Mouse (Mus musculus) 416B (cell line): ENCODE results near the gene Hdgf.

Experiments
- DNase-seq: peaks from one replicate; pipeline ENCODE4 v3.0.0; 2011; ENCODE audit warnings: low read depth

Hdgf gene

DNA sequence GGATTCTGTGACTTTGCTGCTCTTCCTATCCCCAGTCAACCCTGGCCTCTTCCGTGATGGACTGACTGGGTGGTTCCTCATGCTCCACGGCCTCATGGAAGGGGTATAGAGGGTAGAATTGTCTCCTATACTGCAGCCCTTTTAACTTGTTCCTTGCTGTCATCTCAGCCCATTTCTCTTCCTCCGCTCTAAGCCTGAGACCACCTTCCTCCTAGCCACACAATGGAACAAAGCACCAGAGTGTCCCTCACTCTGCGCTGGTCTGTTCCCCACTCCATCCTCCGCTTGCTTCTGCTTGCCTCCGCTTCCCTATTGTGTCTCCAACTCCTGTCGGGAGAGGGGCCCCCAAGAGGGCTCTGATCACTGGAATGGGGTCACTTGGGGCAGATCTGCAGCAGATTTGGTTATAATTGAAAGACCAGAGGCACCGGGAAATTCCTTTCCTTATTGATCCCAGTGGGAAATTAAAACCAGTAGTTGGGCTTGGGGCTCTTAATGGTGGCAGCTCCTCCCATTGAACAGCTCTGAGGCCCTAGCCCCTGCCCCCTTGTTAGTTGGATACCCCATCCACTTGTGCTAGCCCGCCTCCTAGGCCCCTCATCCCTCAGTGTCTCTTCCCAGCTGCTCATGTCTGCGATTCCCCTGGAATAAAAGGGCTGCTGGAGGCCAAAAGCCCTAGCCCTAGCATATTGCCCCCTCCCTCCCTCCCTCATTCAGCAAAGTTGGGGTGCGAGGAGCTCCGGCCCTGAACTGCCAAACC lies 39.8 kb downstream of the Hdgf start:
- DNase-seq, result no peak

DNA sequence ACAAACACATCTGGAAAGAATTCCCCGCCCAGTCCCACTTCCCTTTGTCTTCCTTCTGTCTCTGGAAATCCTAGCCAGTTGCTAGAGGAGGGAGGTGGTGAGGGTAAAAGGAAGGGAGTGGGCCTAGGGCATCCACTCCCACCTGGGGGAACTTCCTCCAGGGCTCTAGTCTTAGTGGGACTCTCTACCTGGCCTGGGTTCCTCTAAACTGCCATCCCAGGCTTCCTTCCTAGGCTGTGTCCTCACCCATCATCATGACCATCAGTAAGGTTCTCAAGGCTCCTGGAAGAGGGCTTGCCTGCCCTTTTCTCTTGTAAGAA lies 40.4 kb downstream of the Hdgf start:
- no peak for DNase-seq

DNA sequence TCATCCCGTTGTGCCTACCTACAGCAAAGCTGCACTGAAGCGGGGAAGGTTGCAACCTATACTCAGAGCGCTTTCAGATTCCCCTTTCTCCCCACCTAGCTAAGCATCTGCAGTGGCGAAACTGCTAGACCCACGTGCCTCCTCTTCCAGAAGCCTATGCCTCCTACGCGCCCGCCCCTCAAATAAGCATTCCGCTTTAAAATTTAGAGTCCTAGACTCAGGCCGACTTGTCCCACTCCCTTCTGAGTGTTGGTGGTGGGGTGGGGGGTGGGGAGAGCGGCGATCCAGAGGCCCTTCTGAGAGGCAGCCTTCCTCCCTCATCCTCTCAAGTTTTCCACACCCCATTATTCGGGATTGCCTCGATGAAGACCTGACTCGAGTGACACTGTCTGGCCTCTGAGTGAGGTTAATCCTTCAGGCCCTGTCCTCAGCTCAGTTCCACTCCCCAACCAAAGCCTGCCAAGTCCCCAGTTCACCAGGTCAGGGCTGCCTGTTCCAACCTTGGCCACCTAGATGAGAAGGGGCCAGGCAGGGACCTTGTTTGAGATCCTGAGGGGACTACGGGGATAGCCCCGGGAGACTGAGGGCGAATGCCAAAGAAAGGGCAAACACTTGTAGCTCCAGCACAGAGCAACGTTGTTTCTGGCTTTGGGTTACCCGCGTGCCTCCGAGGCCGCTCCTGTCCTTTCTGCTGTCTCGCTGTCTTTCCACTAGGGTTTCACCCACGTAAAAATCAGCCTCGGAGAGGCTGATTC lies 41.1 kb downstream of the Hdgf start:
- DNase-seq, result no peak

DNA sequence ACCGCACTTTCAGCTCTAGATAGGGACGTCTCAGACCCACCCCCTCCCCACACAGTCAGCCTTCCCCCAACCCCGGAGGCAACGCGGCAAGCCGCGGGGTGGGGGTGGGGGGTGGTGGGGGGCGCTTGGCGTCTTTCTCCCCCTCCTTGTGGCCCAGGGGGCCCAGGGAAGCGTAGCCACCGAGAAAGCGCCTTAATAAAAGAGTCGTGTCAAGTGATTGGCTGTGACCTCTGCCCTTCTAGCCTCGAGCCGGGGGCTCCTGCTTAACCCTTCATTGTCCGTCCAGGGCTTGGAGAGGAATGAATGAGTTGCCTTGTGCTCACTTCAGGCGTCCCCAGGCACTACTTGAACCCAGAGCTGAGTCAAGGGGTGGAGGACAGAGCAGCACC lies 41.7 kb downstream of the Hdgf start:
- DNase-seq, result no peak

DNA sequence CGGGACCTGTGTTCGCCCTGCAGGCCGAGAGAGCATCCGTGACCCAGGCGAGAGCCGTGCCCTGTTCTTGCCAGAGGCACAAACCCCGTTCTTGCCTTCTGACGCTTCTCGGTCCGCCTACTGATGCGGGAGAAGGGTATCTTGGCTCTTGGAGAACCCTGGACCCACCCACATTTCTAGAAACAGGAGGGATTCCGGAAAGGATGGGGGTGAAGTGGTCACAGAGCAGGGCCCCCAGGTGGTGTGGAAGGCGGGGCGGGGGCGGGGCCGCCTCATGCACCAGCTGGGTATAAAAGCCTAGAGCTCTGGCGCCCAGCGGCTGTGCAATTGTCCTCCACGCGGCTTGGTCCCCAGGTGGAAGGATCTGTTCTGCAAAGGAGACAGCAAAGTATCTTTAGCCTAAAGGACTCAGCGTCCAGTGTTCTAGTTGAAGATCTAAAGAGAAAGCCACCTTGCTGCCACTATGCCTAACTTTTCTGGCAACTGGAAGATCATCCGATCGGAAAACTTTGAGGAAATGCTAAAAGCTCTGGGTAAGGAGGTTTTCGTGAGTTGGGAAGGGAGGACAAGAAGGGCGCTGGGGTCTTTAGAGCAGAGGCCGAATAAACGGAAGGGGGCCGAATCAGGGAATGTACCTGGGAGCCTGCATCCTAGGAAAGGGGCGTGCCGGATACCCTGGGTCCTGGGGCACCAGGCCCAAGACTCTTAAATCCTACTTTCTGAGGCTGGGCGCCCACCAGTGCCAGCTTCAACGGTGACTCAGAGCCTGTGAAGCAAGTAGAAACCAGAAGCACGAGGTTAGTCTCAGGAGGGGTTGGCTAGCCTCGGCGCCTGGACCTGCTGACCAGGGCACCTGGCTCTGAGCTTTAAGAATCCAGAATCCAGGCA lies 42.5 kb downstream of the Hdgf start, which contains the start of gene Crabp2:
Gene Crabp2, plus strand, starts transcription at position 289 of the 888 bp plus-strand sequence.
- DNase-seq, result no peak

DNA sequence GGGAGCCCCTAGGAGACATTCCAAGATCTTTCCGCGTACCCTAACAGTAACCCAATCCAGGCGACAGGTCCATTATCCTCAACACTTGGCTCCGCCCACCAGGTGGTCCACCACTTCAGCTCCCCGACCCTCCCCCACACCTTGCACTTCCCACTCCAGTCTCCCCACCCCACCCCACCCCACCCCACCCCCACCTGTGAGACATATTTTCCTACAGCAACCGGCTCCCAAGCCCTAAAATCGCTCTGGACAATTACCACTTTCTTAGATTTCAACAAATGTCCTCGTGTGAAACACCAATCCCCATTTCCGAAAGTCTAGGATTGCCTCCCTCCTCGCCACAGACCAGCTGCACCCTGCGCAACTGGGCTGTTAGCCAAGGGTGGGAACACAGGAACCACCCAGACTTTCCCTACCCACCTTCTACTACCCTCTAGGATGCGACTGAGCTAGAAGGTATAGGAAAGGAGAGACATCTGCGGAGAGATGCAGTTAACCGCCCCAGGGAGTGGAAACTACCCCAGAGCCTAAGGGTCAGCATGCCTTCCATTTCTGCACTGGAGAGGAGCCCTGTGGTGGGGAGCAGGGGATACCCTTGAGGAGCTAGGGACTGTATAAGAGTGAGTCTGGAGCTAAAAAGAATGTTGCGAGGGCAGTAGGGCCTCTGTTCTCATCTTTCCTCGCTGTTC lies 43.3 kb downstream of the Hdgf start:
- DNase-seq, result no peak

DNA sequence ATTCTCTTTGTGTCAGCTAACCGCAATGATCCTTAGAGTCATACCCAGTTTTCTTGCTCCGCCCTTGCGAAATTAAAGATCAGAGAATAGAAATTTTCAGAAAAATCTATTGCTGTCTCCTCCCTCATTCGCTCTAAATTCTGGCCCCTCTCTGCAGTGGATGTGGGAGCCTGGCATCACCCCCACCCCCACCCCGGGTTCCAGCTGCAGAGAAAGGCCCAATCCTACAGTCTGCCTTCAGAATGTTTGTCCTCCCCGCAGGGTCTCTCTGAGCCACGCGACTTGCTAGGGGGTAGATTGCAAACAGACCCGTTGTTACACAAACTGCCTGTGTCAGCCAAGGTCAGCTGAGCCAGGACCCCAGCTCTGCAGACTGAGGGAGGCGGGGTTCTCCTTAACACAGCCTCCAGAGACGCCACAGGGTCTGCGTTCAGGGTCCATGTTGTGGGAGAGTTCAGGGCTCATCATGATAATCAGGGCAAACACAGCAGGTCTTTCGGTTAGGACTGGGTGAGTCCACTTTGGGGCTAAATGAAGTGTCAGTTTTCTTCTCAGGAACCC lies 43.9 kb downstream of the Hdgf start:
- DNase-seq, result no peak

DNA sequence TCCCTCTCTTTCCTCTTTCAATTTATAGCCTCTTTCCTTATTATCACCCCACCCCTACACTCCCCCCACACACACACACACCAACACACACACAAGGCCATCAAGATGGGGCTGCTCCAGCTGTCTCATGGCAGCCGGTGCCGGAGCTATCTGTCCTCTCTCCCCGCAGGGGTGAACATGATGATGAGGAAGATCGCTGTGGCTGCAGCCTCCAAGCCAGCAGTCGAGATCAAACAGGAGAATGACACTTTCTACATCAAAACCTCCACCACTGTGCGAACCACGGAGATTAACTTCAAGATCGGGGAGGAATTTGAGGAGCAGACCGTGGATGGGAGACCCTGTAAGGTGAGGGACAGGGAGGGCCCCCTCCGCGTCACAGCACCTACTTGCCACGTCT lies 45.8 kb downstream of the Hdgf start:
- DNase-seq, result no peak

DNA sequence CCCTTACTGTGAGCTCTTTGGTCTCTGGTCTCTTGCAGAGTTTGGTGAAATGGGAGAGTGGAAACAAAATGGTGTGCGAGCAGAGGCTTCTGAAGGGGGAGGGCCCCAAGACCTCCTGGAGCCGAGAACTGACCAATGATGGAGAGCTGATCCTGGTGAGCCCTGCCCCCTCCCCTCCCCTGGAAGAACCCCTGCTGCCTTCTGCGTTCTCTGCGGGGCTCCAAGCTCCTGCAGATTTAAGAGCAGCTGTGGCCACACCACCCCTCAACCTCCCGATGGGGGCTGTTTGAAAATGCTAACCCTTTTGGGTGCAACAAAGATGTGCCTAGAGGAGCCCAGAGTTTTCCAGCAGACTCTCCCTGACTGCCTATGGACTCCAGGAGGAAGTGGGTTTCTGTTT lies 46.3 kb downstream of the Hdgf start:
- DNase-seq, result no peak

DNA sequence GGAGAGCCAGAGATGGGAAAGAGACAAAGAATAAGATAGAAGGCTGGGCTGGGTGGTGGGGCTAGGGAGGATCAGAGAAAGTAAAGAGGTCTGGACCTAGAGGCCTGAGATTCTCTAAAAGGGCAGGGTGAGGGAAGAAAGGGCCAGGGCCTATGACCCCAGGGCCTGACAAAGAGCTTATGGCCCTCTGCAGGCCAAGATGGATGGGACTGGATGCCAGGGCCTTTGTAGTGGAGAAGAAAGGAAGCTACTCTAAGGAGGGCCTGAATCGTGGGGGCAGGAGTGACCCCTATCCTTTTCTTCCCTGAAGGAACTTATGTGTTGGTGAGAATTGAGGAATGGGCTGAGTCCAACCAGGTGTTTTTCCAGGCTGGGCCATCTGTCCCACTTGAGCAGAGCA lies 51.9 kb downstream of the Hdgf start:
- no peak for DNase-seq

DNA sequence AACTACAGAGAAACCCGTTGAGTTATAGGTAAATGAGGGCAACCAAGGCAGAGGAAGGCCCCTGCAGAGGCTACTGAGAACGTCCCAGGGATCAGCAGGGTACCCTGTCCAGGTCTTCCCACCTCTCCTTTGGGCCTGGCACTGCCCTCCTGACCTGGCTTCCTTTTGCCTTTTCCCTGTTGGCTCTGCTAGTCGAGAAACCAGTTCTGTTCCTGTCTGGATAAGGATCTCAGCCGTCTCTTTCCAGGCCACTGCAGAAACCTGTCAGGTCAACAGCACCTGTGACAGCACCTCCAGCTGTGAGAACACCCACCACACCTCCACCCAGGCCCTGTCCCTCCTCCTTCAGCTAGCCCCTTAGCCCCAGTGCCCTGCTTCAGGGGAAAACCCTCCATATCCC lies 52.4 kb downstream of the Hdgf start:
- no peak for DNase-seq

DNA sequence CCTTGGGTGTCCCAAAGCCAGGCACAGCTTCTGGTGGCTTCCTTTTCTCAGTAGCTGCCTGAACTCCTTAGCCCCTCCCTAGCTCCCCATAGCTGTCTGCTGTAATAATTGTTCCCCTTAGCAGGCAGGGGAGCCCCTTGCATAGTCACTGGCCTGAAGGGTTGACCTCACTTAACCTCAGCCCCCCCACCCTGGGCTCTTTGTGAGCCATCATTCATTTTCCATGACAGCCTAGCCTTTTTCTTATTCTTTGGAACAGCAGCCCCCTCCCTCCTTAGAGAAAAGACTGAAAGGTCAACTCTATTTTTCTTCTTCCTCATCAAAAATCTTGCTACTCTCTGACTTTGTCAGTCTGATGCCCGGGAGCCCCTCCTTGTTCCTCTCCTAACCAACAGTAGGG lies 52.8 kb downstream of the Hdgf start:
- DNase-seq, result no peak

DNA sequence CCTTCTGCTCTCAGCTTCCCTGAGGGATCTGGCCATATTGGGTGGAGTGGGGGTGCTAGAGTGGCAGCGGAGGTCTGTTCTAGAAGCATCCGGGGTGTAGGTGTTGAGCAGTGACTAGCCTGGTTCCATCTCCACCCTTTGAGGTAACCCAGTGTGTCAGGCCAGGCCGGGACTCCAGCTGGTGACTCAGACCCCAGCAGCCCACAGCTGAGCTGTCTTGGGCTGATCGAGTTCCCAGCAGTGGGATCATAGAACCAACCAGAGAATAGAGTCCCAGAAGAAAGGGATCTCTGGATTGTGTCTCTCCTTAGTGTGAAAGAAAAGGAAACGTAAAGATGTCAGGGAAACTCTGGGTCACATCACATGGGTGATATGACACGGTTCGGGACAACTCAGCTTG lies 53.2 kb downstream of the Hdgf start:
- no peak for DNase-seq

DNA sequence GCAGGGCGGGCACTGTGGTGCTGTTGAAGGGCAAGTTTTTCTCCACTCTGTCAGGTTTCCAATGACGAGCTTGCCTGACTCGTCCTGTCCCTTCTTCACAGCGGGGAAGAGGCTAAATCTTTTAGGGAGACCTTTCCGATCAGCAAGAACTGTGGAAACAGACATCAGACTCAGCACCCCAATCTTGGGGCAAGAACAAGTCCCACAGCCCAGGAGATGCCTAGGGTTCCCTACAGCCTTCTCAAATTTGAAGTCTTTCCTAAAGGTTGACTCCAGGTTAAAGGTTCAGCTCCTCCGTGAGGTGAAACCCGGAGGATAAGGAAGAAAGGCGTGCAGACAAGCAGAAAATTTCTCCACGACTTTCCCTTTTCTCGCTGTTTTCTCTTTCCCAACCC lies 54.1 kb downstream of the Hdgf start:
- no peak for DNase-seq

DNA sequence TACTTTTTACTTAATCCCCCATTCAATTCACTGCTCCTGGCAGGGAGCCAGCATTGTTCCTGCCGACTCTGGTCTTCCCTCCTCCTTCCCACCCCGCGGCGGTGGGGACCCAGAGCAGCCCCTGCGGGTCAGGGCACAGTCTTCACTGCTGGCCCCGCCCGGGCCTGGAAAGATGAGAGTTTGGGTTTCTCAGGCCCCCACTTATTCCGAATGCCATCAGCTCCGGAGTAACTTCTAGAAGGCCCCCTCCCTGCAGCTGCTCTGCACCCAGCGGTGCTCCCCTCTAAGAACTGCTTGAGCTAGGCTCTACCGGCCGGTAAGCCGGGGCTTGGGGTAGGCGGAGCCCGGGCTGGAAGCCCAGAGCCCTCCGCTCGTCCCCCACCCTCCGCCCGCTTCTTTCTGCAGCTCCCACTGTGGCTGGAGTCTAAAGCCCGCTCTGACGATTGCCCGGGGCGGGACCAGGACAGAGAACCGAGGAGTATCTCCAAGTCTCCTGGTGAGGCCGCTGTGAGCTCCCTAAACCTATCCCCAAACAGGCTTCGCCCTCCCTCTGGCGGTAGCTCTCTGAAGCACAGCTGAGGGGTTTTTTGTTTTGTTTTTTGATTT lies 54.6 kb downstream of the Hdgf start:
- peak; percentile 95 for DNase-seq
